Mouse (Mus musculus) heart, embryonic 14.5 days (tissue): ENCODE measurements around the gene Gm20835. TPM values are rescaled to one million over a fixed set of nuclear protein-coding genes. Genes with fewer than 3 reads are reported as not detected.
"Not testable (repeated sequence)": the region's sequence is repeated elsewhere in the genome, so short reads cannot be mapped to it uniquely, and the experiment has no call there.

Source experiments
- ATAC-seq: fragments of 200-750 bp; cut with Nextera tagmentation; 2 replicates; pipeline ENCODE4 v1.8.0; 2017; ENCODE audit warnings: low read depth, moderate TSS enrichment; ENCODE audit not compliant: insufficient number of reproducible peaks, insufficient read depth, low FRiP score
- H3K27ac ChIP-seq, 2 experiments: fragments of 200-500 bp in 1 of 2; fragments of 300-500 bp in 1 of 2; sonication (generic) in 1 of 2; replicated peaks in 1 of 2; 2 replicates each; pipeline ENCODE4 v1.5.1; 2012 to 2014; ENCODE audit warnings: low read depth in 2 of 2, low read length in 2 of 2, control low read depth in 1 of 2, mild to moderate bottlenecking in 1 of 2, mixed read lengths in 1 of 2; ENCODE audit not compliant: control insufficient read depth in 1 of 2, insufficient read depth in 1 of 2
- H3K27me3 ChIP-seq: fragments of 300-500 bp; sonication (generic); 2 replicates; pipeline ENCODE4 v1.6.1; 2014; ENCODE audit warnings: mild to moderate bottlenecking, low read length, control low read depth; ENCODE audit not compliant: control insufficient read depth, insufficient read depth
- H3K36me3 ChIP-seq: fragments of 300-500 bp; sonication (generic); 2 replicates; pipeline ENCODE4 v1.6.1; 2014; ENCODE audit warnings: mild to moderate bottlenecking, control low read depth, low read length, mixed read lengths; ENCODE audit not compliant: control insufficient read depth, insufficient read depth
- H3K4me1 ChIP-seq, 2 experiments: fragments of 200-500 bp in 1 of 2; fragments of 300-500 bp in 1 of 2; sonication (generic) in 1 of 2; 2 replicates each; pipeline ENCODE4 v1.6.1; 2012 to 2014; ENCODE audit warnings: low read length in 2 of 2, control low read depth in 1 of 2, mixed read lengths in 1 of 2; ENCODE audit not compliant: control insufficient read depth in 2 of 2, insufficient read depth in 2 of 2
- H3K4me2 ChIP-seq: fragments of 300-500 bp; sonication (generic); 2 replicates; pipeline ENCODE4 v1.6.1; 2014; ENCODE audit warnings: mild to moderate bottlenecking, low read length
- H3K4me3 ChIP-seq, 2 experiments: fragments of 200-500 bp in 1 of 2; fragments of 300-500 bp in 1 of 2; sonication (generic) in 1 of 2; 2 replicates each; pipeline ENCODE4 v1.5.1; 2012 to 2014; ENCODE audit warnings: low read length in 2 of 2, mild to moderate bottlenecking in 2 of 2, control low read depth in 1 of 2, low read depth in 1 of 2, moderate library complexity in 1 of 2; ENCODE audit not compliant: control insufficient read depth in 1 of 2, insufficient read depth in 1 of 2
- H3K9ac ChIP-seq: fragments of 300-500 bp; sonication (generic); 2 replicates; pipeline ENCODE4 v1.6.1; 2014; ENCODE audit warnings: mild to moderate bottlenecking, low read length
- H3K9me3 ChIP-seq: fragments of 300-500 bp; sonication (generic); 2 replicates; pipeline ENCODE4 v1.6.1; 2016; ENCODE audit warnings: low read length, control low read depth; ENCODE audit not compliant: control insufficient read depth
- WGBS: fragments of 180-500 bp; shearing (Covaris S2); extraction: QIAGEN DNeasy Blood & Tissue Kit; methylation state at CpG from one replicate; pipeline ENCODE4 v1.1.7; 2014; 5-methylcytosine and 5-hydroxymethylcytosine counted together
- polyA plus RNA-seq: library from polyadenylated mRNA; unstranded; fragments of >200 nt; fragmentation: Nextera tagmentation; extraction: Ambion mirVana; gene quantifications from 2 replicates; pipeline ENCODE4 v1.2.1, GENCODE M21; 2014

Gm20835 gene
- not detected in 2 replicates for polyA plus RNA-seq

DNA sequence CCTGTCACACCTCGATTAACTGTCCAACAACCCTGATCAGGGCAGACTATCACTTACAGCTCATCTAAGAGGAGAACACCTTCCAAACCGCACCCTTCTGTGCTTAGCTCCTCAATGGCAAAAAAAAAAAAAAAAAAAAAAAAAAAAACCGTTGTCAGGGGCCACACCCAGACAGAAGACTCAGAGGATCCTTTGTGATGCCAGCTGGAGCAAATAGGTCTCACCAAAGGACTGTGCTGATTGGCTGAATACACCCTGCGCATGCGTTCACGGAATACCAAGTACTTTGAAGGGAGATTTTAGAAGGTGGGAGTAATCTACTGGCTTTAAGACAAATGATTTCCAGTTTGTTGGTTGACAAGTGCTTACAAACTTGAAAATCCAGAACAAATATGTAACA, at the start of gene Gm20835:
Gene Gm20835, minus strand, starts transcription at position 101 of the 400 bp plus-strand sequence.
- not testable (repeated sequence) for H3K4me2 ChIP-seq, H3K9me3 ChIP-seq, H3K36me3 ChIP-seq, H3K4me1 ChIP-seq, H3K27ac ChIP-seq, H3K4me3 ChIP-seq, ATAC-seq, H3K9ac ChIP-seq, H3K27me3 ChIP-seq
- WGBS, result no CpG with 5 or more reads among the region's 6 CpGs
